29 mouse cellular contexts compared by ENCODE assay signal in genomic region chr9:45254605-45255004, GRCm38 (mm10). TPM values are rescaled to one million over a fixed set of nuclear protein-coding genes. Genes with fewer than 3 reads are reported as not detected.
"Had no signal": no experiment of that assay in that cellular context is flagged by ENCODE, and none has a peak within 500 bp of the region (broad histone marks: within the 10 kb centered on the region; RNA-seq: fewer than 3 reads in every experiment).

No protein-coding gene starts in this region.

- H3K4me1 ChIP-seq: hindbrain, embryonic 12.5 days; intestine, embryonic 15.5 days; limb, embryonic 13.5 days; limb, embryonic 15.5 days had no signal

- H3K36me3 ChIP-seq: heart, embryonic 10.5 days; heart, embryonic 12.5 days; hindbrain, embryonic 10.5 days; hindbrain, embryonic 12.5 days; intestine, embryonic 15.5 days; limb, embryonic 13.5 days; limb, embryonic 15.5 days; liver, embryonic 12.5 days had no signal

- DNase-seq: gastrocnemius, adult 2 months; gastrocnemius, postnatal 10 days; gastrocnemius, postnatal 25 days; heart, postnatal 10 days; heart, postnatal 4 days; kidney, adult 18-20 months; kidney, postnatal 4 days; layer of hippocampus, postnatal 36 days; left cerebral cortex, postnatal 4 days had no signal

- H3K27ac ChIP-seq: gastrocnemius, adult 2 months; heart, embryonic 10.5 days; hindbrain, embryonic 10.5 days; hindbrain, embryonic 12.5 days; hindbrain, embryonic 14.5 days; intestine, embryonic 15.5 days; layer of hippocampus, adult 2 months; limb, embryonic 13.5 days; limb, embryonic 15.5 days; liver, embryonic 12.5 days had no signal

- ATAC-seq: hindbrain, embryonic 16.5 days; inflammation-experienced regulatory T-cells, adult 6 months; intestine, embryonic 15.5 days; intestine, postnatal 0 days; liver, embryonic 12.5 days had no signal

- H3K4me3 ChIP-seq: gastrocnemius, adult 2 months; heart, embryonic 10.5 days; heart, embryonic 12.5 days; hindbrain, embryonic 10.5 days; hindbrain, embryonic 12.5 days; intestine, embryonic 15.5 days; layer of hippocampus, adult 2 months; limb, embryonic 13.5 days; limb, embryonic 15.5 days; liver, embryonic 12.5 days had no signal

- H3K9me3 ChIP-seq: heart, embryonic 10.5 days; heart, embryonic 12.5 days; hindbrain, embryonic 10.5 days; hindbrain, embryonic 12.5 days; intestine, embryonic 15.5 days; limb, embryonic 13.5 days; limb, embryonic 15.5 days; liver, embryonic 12.5 days had no signal

- H3K27me3 ChIP-seq: hindbrain, embryonic 12.5 days; intestine, embryonic 15.5 days; limb, embryonic 13.5 days; limb, embryonic 15.5 days; liver, embryonic 12.5 days had no signal

RNA-seq across cellular contexts. Expression of gene Tmprss4, which starts 50.7 kb away (rescaled TPM):
- total RNA-seq: gastrocnemius, adult 2 months; gastrocnemius, postnatal 10 days; gastrocnemius, postnatal 25 days; gastrocnemius, postnatal 4 days; granulocyte monocyte progenitor cell, adult 5-6 weeks; heart, adult 8-10 months; heart, postnatal 10 days; heart, postnatal 25 days; heart, postnatal 4 days; layer of hippocampus, adult 2 months; layer of hippocampus, postnatal 10 days; layer of hippocampus, postnatal 36 days; left cerebral cortex, postnatal 10 days; left cerebral cortex, postnatal 4 days had no signal
- polyA plus RNA-seq: heart, embryonic 10.5 days; heart, embryonic 12.5 days; heart, embryonic 14.5 days; hindbrain, embryonic 10.5 days; hindbrain, embryonic 14.5 days; hindbrain, embryonic 16.5 days; inflammation-experienced regulatory T-cells, adult 6 months; liver, embryonic 12.5 days had no signal
